Mouse (Mus musculus) spleen, adult 2 months (tissue): Measurements from ENCODE around the gene Zbtb16. TPM values are rescaled to one million over a fixed set of nuclear protein-coding genes. Genes with fewer than 3 reads are reported as not detected.

ENCODE experiments used
- DNase-seq, 2 experiments: peaks; one replicate each; pipeline versions ENCODE4 v3.0.0 to v3.0.0-alpha.2; 2012 to 2021; ENCODE audit warnings: low spot score in 2 of 2, low read depth in 1 of 2
- H3K27ac ChIP-seq: fragments of 200-500 bp; 2 replicates; pipeline ENCODE4 v1.5.1; 2012; ENCODE audit warnings: low read length, inconsistent platforms; ENCODE audit not compliant: insufficient read depth
- H3K27me3 ChIP-seq: fragments of 200-500 bp; 2 replicates; pipeline ENCODE4 v1.6.1; 2012; ENCODE audit warnings: mild to moderate bottlenecking, moderate library complexity, low read length, inconsistent platforms; ENCODE audit not compliant: control insufficient read depth, insufficient read depth
- H3K36me3 ChIP-seq: fragments of 200-500 bp; 2 replicates; pipeline ENCODE4 v1.6.1; 2012; ENCODE audit warnings: mild to moderate bottlenecking, low read length, inconsistent platforms; ENCODE audit not compliant: control insufficient read depth, insufficient read depth
- H3K4me1 ChIP-seq: fragments of 200-500 bp; 2 replicates; pipeline ENCODE4 v1.6.1; 2011; ENCODE audit warnings: inconsistent platforms; ENCODE audit not compliant: control insufficient read depth, insufficient read depth, insufficient read length
- H3K4me3 ChIP-seq: fragments of 200-500 bp; 2 replicates; pipeline ENCODE4 v1.5.1; 2011; ENCODE audit warnings: mild to moderate bottlenecking, inconsistent platforms; ENCODE audit not compliant: insufficient read depth, insufficient read length; ENCODE audit errors: extremely low read depth
- CTCF ChIP-seq: fragments of 200-500 bp; IDR thresholded peaks from 2 replicates; pipeline ENCODE4 v1.5.1; 2011; ENCODE audit warnings: mild to moderate bottlenecking, inconsistent platforms; ENCODE audit not compliant: insufficient read depth, insufficient read length, insufficient replicate concordance; ENCODE audit errors: extremely low read depth
- POLR2A ChIP-seq: fragments of 200-500 bp; IDR thresholded peaks from 2 replicates; pipeline ENCODE4 v1.6.1; 2011; ENCODE audit warnings: low read depth, low read length, inconsistent platforms
- WGBS: fragments of 180-500 bp; shearing (Covaris S2); methylation state at CpG from one replicate; pipeline ENCODE4 v1.1.7; 2018; 5-methylcytosine and 5-hydroxymethylcytosine counted together
- polyA plus RNA-seq: library from polyadenylated mRNA; depleted of rRNA; stranded (reverse); fragments of >200 nt; gene quantifications from 2 replicates; pipeline ENCODE4 v1.2.3, GENCODE M21; 2012

The Zbtb16 gene
- polyA plus RNA-seq, 1 experiment: 2.5 TPM

- 88% methylated on average over 6 of the region's 6 CpGs for WGBS
- no peak for DNase-seq
- Histone ChIP-seq H3K27me3 (no peaks in the 10 kb centered on the region), H3K36me3 (no peaks in the 10 kb centered on the region), H3K27ac (no peak overlapping the region), H3K4me3 (no peak overlapping the region), H3K4me1 (no peaks in the 10 kb centered on the region)
- TF ChIP-seq CTCF: no peak
- TF ChIP-seq POLR2A: no peak
Measured at GRCm38 (mm10) chr9:48773130-48773529, 62.9 kb downstream of the Zbtb16 start.

DNA sequence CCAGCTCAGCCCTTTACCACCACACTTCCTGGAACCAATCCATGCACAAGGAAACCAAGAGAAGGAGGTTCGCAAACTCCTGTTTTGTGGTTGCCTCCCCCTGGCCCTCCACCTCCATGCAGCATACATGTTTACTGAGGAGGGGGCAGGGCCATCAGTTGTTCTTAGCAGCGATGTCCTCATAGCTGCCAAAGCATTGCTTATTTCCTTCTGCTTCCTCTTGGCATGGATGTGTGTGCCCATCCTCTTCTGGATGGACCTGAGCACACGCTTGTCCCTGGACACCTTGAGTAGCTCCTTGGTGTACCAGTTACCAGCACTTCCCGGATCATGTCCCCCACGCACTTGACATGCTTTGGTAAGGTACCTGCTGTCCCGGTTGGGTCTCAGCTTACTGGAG is 64.5 kb downstream of the Zbtb16 start:
- H3K27ac ChIP-seq: no peak overlapping the region
- no peaks in the 10 kb centered on the region for H3K4me1 ChIP-seq
- 82% methylated on average over 6 of the region's 6 CpGs for WGBS

GRCm38 (mm10) chr9:48768965-48769364 is 67.1 kb downstream of the Zbtb16 start:
- no peak overlapping the region for H3K27ac ChIP-seq
- no peaks in the 10 kb centered on the region for H3K27me3 ChIP-seq
- DNase-seq: no peak
- no peaks in the 10 kb centered on the region for H3K36me3 ChIP-seq
- 89% methylated on average over 4 of the region's 4 CpGs for WGBS
- H3K4me1 ChIP-seq: no peaks in the 10 kb centered on the region
- no peak overlapping the region for H3K4me3 ChIP-seq
- TF ChIP-seq CTCF (no peak), POLR2A (no peak)

More for the DNA sequence above, 64.5 kb downstream of the Zbtb16 start:
- no peak for DNase-seq
- no peak overlapping the region for H3K4me3 ChIP-seq
- H3K36me3 ChIP-seq: no peaks in the 10 kb centered on the region
- TF ChIP-seq POLR2A (no peak), CTCF (no peak)
- H3K27me3 ChIP-seq: no peaks in the 10 kb centered on the region

- no peak for DNase-seq
- 87% methylated on average over 20 of the region's 20 CpGs for WGBS
- no peaks in the 10 kb centered on the region for H3K27me3 ChIP-seq
- TF ChIP-seq CTCF: no peak
- TF ChIP-seq POLR2A: no peak
- no peaks in the 10 kb centered on the region for H3K4me1 ChIP-seq
- H3K27ac ChIP-seq: no peak overlapping the region
- H3K4me3 ChIP-seq: no peak overlapping the region
- no peaks in the 10 kb centered on the region for H3K36me3 ChIP-seq
Measured at GRCm38 (mm10) chr9:48767666-48768432, 68.2 kb downstream of the Zbtb16 start.

DNA sequence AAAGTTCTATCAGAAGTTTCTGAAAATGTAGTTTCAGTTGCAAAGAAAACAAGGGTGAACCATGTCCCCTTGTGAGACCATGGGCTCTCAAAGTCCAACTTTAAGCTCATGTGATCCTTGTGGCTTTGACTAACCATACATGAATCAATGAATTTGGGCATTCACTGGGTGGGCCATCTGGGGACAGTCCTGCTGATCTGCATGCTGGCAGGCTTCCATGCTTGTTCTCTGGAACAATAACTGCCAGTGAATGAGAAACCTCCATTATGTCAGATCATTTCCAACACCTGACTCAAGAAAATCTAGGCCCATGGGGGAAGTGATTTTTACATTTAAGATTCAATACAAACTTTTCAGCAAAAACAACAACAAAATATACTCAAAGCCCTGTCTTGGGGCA is 70.1 kb downstream of the Zbtb16 start:
- Histone ChIP-seq H3K4me3 (no peak overlapping the region), H3K27ac (no peak overlapping the region), H3K4me1 (no peaks in the 10 kb centered on the region), H3K27me3 (no peaks in the 10 kb centered on the region), H3K36me3 (no peaks in the 10 kb centered on the region)
- no peak for TF ChIP-seq CTCF
- no peak for TF ChIP-seq POLR2A
- no peak for DNase-seq

DNA sequence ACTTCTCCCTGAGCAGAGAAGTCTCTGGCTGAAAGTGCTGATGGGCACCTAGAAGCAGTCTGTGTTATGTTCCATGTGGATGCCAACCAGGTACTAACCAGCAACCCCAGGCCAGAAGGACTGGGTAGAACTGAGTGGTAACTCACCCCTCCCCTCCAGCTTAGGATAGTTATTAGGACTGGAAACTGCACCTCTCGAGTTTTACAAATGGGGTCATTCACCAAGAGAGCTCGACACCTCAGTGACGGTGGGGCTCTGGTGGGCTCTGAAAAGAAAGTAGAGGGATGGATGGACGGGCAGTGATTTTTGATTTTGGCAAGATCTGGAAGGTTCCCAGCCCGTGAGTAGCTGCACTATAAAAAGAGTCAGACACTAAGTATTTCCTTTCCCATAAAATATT is 71.7 kb downstream of the Zbtb16 start:
- DNase-seq: no peak
- no peaks in the 10 kb centered on the region for H3K4me1 ChIP-seq
- H3K36me3 ChIP-seq: no peaks in the 10 kb centered on the region
- no peak overlapping the region for H3K4me3 ChIP-seq
- 86% methylated on average over 5 of the region's 5 CpGs for WGBS
- H3K27me3 ChIP-seq: no peaks in the 10 kb centered on the region
- H3K27ac ChIP-seq: no peak overlapping the region
- TF ChIP-seq POLR2A (no peak), CTCF (no peak)

DNA sequence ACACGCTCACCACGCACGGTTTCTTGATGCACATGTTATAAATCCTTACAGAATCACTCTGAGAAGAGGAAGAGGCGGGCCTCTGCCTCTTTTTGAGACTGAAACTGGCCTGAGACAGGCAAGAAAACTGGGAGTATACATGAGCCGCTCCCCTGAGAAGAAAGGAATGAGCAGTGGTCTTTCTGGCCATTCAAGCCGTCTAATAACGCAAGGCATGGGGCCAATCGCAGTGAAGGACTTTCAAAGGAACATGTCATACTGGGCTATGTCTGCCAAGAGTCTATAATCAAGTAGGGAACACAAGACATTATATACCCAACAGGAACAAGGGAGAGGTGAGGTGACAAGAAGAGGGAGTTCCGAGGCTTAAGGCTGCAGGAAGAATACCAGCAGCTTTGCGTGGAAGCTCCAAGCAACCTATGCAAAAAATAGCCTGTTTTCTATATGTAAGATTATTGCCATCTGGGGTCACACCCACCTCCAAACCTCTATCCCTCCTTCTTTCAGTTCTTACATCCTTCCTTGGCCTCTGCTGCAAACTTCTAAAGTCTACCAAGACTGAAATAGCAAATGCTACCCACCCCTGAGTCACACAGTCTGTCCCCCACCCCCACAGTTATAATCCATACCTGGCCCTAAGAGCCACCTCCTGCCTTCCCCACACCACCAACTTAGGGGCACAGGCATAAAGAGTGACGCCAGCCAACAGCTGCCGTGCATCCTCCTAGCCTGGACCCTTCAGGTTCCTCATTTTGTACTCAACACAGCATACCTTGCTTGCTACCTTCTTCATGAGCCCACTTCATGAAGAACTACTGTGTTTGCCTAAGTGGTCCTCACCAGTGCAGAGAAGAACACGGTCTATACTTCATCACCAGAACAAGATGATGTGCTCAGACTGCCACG is 74.0 kb downstream of the Zbtb16 start:
- 85% methylated on average over 14 of the region's 14 CpGs for WGBS
- no peak overlapping the region for H3K4me3 ChIP-seq
- no peaks in the 10 kb centered on the region for H3K4me1 ChIP-seq
- no peaks in the 10 kb centered on the region for H3K36me3 ChIP-seq
- no peak overlapping the region for H3K27ac ChIP-seq
- no peak for TF ChIP-seq POLR2A
- no peak for TF ChIP-seq CTCF
- no peaks in the 10 kb centered on the region for H3K27me3 ChIP-seq
- DNase-seq: no peak
